Mouse (Mus musculus) intestine, embryonic 15.5 days (tissue): ENCODE measurements around the gene Tmem243. TPM values are rescaled to one million over a fixed set of nuclear protein-coding genes. Genes with fewer than 3 reads are reported as not detected.
"Not testable (repeated sequence)": the region's sequence is repeated elsewhere in the genome, so short reads cannot be mapped to it uniquely, and the experiment has no call there.

Experiments used
- ATAC-seq: fragments of 200-750 bp; cut with Nextera tagmentation; 2 replicates; pipeline ENCODE4 v1.8.0; 2017; ENCODE audit warnings: moderate TSS enrichment, moderate library complexity
- H3K27ac ChIP-seq: fragments of 300-500 bp; sonication (generic); 2 replicates; pipeline ENCODE4 v1.5.1; 2015; ENCODE audit warnings: mild to moderate bottlenecking, inconsistent platforms
- H3K27me3 ChIP-seq: fragments of 300-500 bp; sonication (generic); replicated peaks from 2 replicates; pipeline ENCODE4 v1.6.1; 2015; ENCODE audit warnings: inconsistent platforms
- H3K36me3 ChIP-seq: fragments of 300-500 bp; sonication (generic); 2 replicates; pipeline ENCODE4 v1.6.1; 2015; ENCODE audit warnings: inconsistent platforms
- H3K4me1 ChIP-seq: fragments of 300-500 bp; sonication (generic); replicated peaks from 2 replicates; pipeline ENCODE4 v1.6.1; 2015; ENCODE audit warnings: inconsistent platforms
- H3K4me2 ChIP-seq: fragments of 300-500 bp; sonication (generic); replicated peaks from 2 replicates; pipeline ENCODE4 v1.6.1; 2015; ENCODE audit warnings: mild to moderate bottlenecking, inconsistent platforms
- H3K4me3 ChIP-seq: fragments of 300-500 bp; sonication (generic); replicated peaks from 2 replicates; pipeline ENCODE4 v1.5.1; 2015; ENCODE audit warnings: inconsistent platforms
- H3K9ac ChIP-seq: fragments of 300-500 bp; sonication (generic); 2 replicates; pipeline ENCODE4 v1.6.1; 2015; ENCODE audit warnings: inconsistent platforms
- H3K9me3 ChIP-seq: fragments of 300-500 bp; sonication (generic); 2 replicates; pipeline ENCODE4 v1.6.1; 2016; ENCODE audit warnings: inconsistent platforms
- WGBS: fragments of 180-500 bp; shearing (Covaris S2); methylation state at CpG from one replicate; pipeline ENCODE4 v1.1.7; 2015; 5-methylcytosine and 5-hydroxymethylcytosine counted together
- polyA plus RNA-seq: library from polyadenylated mRNA; unstranded; fragments of >200 nt; fragmentation: Nextera tagmentation; extraction: Ambion mirVana; gene quantifications from 2 replicates; pipeline ENCODE4 v1.2.1, GENCODE M21; 2015

Tmem243 gene
- polyA plus RNA-seq, 1 experiment from 2014 or later, result 26.6 TPM

DNA sequence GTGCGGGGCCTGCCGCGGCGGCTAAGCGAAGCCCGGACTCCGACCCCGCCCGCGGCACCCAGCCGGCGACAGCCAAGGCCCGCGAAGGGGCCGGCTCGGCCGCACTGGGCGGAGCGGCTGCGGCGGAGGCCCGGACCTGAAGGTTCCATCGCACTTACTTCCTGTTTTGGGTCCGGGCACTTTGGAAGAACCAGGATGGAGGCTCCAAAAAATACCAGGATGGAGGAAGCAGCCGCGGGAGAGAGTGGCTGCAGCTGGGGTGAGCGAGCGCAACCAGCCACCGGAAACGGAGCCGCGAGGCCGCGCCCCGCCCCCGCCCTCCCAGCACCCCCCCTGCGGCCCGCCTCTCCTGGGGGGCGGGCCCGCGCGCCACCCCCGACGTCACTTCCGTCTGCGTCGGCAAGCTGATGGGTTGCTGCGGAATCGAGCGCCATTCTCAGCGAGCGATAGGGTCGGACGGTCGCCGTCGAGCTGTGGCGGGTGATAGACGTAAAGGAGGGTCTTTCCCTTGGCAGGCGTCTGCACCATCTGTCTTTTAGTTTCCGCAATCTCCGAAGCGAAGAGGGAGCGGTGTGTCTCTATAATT lies 61.1 kb downstream of the Tmem243 start, which contains the start of gene Dmtf1:
Gene Dmtf1 (minus strand): TSS at position 321 of the 586 bp plus-strand sequence.
- Histone ChIP-seq H3K9ac (peak within 1 kb of the TSS; percentile 96), H3K27ac (peak within 1 kb of the TSS; percentile 100), H3K9me3 (no peaks in the 10 kb centered on the region), H3K36me3 (no peaks in the 10 kb centered on the region), H3K4me1 (no peaks in the 10 kb centered on the region), H3K4me2 (peak within 1 kb of the TSS; percentile 70), H3K4me3 (peak within 1 kb of the TSS; percentile 85), H3K27me3 (no peaks in the 10 kb centered on the region)
- under 1% methylated on average over 64 of the region's 64 CpGs for WGBS
- ATAC-seq, result peak; percentile 96

DNA sequence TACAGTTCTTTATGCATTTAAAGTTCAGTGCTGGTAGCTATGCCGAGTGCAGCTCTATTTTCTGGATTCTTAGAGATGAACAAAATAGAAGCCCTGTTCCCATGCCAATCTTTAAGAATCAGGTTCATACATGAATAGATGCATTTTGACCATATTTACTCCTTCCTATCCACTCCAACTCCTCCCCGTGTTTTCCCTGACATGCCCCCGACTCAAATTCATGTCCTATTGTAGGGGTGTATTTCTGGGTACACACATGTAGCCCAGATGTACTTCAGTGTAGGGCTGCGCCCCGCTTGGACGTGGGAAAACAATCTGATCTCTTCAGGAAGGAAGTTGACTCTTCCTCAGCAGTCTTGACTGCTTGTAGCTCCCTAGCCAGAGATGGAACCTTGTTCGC lies 61.6 kb downstream of the Tmem243 start:
- peak overlapping the region; percentile 85 for H3K4me3 ChIP-seq
- H3K4me2 ChIP-seq, result peak overlapping the region; percentile 70
- no peaks in the 10 kb centered on the region for H3K27me3 ChIP-seq
- peak; percentile 34 for ATAC-seq
- no peaks in the 10 kb centered on the region for H3K4me1 ChIP-seq
- H3K27ac ChIP-seq, result peak overlapping the region; percentile 100
- H3K36me3 ChIP-seq, result no peaks in the 10 kb centered on the region
- H3K9me3 ChIP-seq, result no peaks in the 10 kb centered on the region
- WGBS, result 10% methylated on average over 7 of the region's 7 CpGs
- H3K9ac ChIP-seq, result peak overlapping the region; percentile 55

DNA sequence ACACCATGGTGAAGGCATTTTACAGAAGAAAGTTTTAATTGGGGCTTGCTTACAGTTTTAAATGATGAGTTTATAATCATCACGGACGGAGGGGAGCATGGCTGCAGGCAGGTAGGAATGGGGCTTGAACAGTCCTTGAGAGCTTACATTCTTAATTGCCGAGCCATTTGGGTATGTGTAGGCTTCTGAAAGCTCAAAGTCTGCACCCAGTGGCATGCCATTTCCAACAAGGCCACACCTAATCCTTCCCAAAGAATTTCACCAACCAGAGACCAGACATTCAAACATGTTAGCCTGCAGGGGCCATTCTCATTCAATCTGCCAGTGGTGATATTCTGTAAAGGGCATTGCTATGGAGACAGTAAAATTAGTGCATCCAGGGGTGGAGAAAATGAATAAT lies 62.9 kb downstream of the Tmem243 start:
- no peak overlapping the region for H3K27ac ChIP-seq
- H3K4me1 ChIP-seq, result no peaks in the 10 kb centered on the region
- no peaks in the 10 kb centered on the region for H3K36me3 ChIP-seq
- WGBS, result 95% methylated on average over 3 of the region's 3 CpGs
- no peaks in the 10 kb centered on the region for H3K9me3 ChIP-seq
- no peak overlapping the region for H3K4me3 ChIP-seq
- H3K27me3 ChIP-seq, result no peaks in the 10 kb centered on the region
- no peak overlapping the region for H3K9ac ChIP-seq
- ATAC-seq, result no peak
- no peak overlapping the region for H3K4me2 ChIP-seq

DNA sequence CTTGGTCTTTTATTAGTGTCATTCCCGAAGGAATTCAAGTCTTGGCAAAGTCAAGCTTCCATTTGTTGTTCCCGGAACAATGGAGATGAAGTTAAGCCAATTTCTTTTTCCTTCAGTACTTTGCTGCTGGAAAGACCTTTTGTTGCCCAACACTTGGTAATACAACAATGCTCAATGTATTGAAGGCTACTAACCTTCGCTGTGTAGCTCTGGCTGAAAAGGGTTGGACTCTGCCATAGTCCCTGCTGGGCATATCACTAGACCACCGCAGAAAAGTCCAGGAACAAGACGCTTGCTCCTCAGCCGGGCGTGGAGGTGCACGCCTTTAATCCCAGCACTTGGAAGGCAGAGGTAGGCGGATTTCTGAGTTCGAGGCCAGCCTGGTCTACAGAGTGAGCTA lies 64.7 kb downstream of the Tmem243 start:
- H3K4me1 ChIP-seq, H3K4me3 ChIP-seq, H3K27me3 ChIP-seq, H3K27ac ChIP-seq, H3K9ac ChIP-seq, H3K4me2 ChIP-seq, ATAC-seq, H3K9me3 ChIP-seq, H3K36me3 ChIP-seq: not testable (repeated sequence)
- WGBS, result 88% methylated on average over 10 of the region's 10 CpGs

DNA sequence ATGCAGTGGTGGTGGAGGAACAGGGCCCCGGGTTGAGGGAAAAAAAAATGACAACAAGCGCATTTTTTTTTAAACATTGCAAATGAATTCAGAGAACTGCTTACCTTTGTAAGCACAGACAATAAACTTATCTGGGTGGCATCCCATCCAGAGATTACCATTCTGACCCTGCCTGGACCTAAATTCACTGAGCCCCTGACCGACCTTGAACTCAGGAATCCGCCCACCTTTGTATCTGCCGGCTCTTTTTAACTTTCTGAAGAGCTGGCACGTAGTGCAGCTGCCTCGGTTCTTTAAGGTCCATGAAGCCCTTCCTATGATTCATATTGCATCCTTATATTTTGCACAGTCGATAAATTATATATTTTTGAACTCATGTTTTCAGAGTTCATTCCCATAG lies 65.9 kb downstream of the Tmem243 start:
- H3K27ac ChIP-seq, result no peak overlapping the region
- no peak overlapping the region for H3K9ac ChIP-seq
- no peaks in the 10 kb centered on the region for H3K9me3 ChIP-seq
- no peaks in the 10 kb centered on the region for H3K27me3 ChIP-seq
- no peak overlapping the region for H3K4me2 ChIP-seq
- WGBS, result 63% methylated on average over 8 of the region's 8 CpGs
- no peak overlapping the region for H3K4me3 ChIP-seq
- ATAC-seq, result no peak
- no peaks in the 10 kb centered on the region for H3K4me1 ChIP-seq
- no peaks in the 10 kb centered on the region for H3K36me3 ChIP-seq

DNA sequence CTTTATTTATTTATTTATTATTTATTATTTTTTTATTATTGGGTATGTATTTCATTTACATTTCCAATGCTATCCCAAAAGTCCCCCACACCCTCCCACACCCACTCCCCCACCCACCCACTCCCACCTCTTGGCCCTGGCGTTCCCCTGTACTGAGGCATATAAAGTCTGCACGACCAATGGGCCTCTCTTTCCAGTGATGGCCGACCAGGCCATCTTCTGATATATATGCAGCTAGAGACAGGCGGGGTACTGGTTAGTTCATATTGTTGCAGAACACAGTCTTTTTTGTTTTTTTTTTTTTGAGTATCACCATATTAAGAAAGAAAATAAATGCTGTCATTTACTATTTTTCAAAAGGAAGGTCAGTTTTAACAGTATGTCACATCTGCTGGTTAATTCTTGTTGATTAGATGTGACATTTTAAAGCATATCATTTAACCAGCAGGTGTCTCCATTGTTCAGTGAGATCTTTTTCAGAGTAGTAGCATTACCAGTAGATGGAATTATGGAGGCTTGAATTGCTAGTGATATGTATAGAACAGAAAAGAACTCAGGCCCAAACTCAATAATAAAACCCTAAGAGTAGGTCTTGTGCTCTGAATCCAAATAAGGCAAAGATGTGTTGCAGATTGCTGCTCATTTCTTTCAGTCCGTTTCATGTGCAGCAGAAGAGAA lies 69.0 kb downstream of the Tmem243 start:
- 75% methylated on average over 5 of the region's 5 CpGs for WGBS
- not testable (repeated sequence) for H3K4me1 ChIP-seq, H3K9ac ChIP-seq

DNA sequence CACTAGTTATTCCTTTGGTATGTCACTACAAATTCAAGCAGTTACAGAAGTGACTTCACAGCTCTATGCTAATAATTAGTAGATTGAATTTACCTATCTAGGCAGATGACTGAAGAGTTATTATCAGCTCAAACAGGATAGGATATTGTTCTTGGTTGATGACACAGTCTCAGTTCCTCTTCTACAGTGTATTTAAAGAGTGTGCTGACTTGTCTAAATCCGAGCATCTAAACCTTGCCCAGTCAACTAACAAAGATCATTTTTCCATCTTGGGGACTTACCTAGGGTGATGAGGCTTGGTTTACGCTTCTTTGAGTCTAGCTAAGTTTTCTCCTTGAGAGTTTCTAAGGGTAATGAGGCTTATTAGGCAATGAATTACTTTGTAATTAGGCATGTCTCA lies 72.8 kb downstream of the Tmem243 start:
- Histone ChIP-seq H3K36me3 (no peaks in the 10 kb centered on the region), H3K27me3 (no peaks in the 10 kb centered on the region), H3K9me3 (no peaks in the 10 kb centered on the region), H3K9ac (no peak overlapping the region), H3K4me2 (no peak overlapping the region), H3K27ac (no peak overlapping the region), H3K4me1 (no peaks in the 10 kb centered on the region), H3K4me3 (no peak overlapping the region)
- no peak for ATAC-seq
- 75% methylated on average over 2 of the region's 2 CpGs for WGBS

More for the DNA sequence above, 69.0 kb downstream of the Tmem243 start:
- not testable (repeated sequence) for H3K27ac ChIP-seq, H3K9me3 ChIP-seq, ATAC-seq, H3K27me3 ChIP-seq, H3K36me3 ChIP-seq, H3K4me3 ChIP-seq, H3K4me2 ChIP-seq

DNA sequence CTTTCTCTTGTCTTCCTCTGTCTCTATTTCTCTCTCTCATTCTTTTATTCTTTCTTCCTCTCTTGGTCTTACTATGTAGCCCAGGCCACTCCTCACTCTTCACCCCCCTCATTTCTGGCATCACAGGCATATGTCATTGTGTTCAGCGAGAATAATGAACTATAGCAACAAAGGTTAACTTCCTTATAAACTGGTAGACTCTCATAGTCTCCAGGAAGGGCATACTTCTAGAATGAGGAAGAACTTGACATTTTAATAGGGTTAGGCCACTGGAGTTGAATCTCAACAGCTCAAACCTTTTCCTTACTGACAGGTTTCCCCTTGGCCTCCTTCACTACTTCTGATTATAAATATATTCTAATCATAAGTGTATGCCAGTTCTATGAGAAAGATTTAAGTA lies 86.0 kb downstream of the Tmem243 start:
- H3K36me3 ChIP-seq, result no peaks in the 10 kb centered on the region
- no peaks in the 10 kb centered on the region for H3K27me3 ChIP-seq
- no peaks in the 10 kb centered on the region for H3K4me1 ChIP-seq
- H3K4me2 ChIP-seq, result no peak overlapping the region
- no peak for ATAC-seq
- WGBS, result 70% methylated on average over 1 of the region's 1 CpGs
- no peak overlapping the region for H3K9ac ChIP-seq
- no peak overlapping the region for H3K27ac ChIP-seq
- H3K4me3 ChIP-seq, result no peak overlapping the region
- H3K9me3 ChIP-seq, result no peaks in the 10 kb centered on the region

Other genes starting within 250 kb of the Tmem243 start
- gene Abcb4, start 207.0 kb upstream of the Tmem243 start, polyA plus RNA-seq, result 0.48 and 0.95 TPM in 2 replicates
- gene Crot, start 103.3 kb upstream of the Tmem243 start, polyA plus RNA-seq, result 51.6 and 55.3 TPM in 2 replicates
- gene Dmtf1, start 61.1 kb downstream of the Tmem243 start, polyA plus RNA-seq, result 32.2 and 32.9 TPM in 2 replicates
- 1.9 and 2.5 TPM in 2 replicates for gene 9330182L06Rik, start 165.4 kb downstream of the Tmem243 start, polyA plus RNA-seq